Comparison of ENCODE assay signal across 10 mouse cellular contexts in the genomic region with DNA sequence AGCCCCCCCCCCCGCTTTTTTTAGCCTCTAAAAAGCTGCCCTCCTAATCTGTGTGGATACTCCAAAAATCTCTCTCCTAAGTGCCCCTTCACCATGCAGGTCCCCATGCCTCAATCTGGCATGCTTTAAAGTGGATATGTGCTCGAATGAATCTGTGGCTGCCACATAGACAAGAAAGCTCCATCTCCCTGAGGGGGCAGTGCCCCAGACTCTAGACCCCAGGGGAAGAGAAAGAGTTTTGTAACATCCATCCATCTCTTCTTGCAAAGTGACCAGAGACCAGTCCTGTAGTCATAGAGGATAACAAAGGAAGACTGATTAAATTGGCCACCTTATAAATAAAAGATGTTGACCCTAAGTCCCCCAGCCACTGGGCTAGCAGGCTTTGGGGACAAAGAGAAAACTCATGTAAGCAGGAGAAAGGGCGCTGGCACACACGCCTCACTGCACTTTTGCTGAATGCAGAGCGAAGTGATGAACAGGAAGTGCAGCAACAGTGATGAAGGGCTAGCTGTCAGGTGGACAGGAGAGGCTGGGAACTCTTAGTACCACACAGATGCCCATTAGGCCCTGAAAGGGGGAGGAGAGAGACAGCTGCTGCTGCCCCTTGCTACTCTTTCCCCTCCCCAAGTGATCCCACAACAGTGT. TPM values are rescaled to one million over a fixed set of nuclear protein-coding genes. Genes with fewer than 3 reads are reported as not detected.
A peak's percentile ranks its signal among the peaks of the same experiment; 100 is the strongest.
DNase-seq lines count a peak whose midpoint lies in the region; ATAC-seq lines count a peak whose summit lies in the region.
"Had no signal": no experiment of that assay in that cellular context is flagged by ENCODE, and none has a peak within 500 bp of the region (broad histone marks: within the 10 kb centered on the region; RNA-seq: fewer than 3 reads in every experiment).

No protein-coding gene starts in this region.

- H3K27ac ChIP-seq in heart, embryonic 13.5 days (replicated peaks), result no peak overlapping the region
- no peak overlapping the region for H3K27ac ChIP-seq in embryonic facial prominence, embryonic 15.5 days (replicated peaks)
- no peak overlapping the region for H3K27ac ChIP-seq in hindbrain, embryonic 15.5 days (replicated peaks)
- no peak overlapping the region for H3K27ac ChIP-seq in neural tube, embryonic 11.5 days (ENCODE audit: low read depth, low read length)
- no peak overlapping the region for H3K27ac ChIP-seq in kidney, embryonic 14.5 days (ENCODE audit: low read depth, low read length)

- peaks cover 93% of the 10 kb centered on the region for H3K27me3 ChIP-seq in heart, embryonic 13.5 days (replicated peaks)
- peaks cover 62% of the 10 kb centered on the region for H3K27me3 ChIP-seq in embryonic facial prominence, embryonic 15.5 days
- H3K27me3 ChIP-seq in hindbrain, embryonic 15.5 days, result 0 out of 2 replicates have a peak, but pooled peaks cover 8% of the 10 kb centered on the region
- H3K27me3 ChIP-seq in neural tube, embryonic 11.5 days (ENCODE audit: control insufficient read depth, insufficient read depth, low read length), result no peaks in the 10 kb centered on the region
- H3K27me3 ChIP-seq in kidney, embryonic 14.5 days (ENCODE audit: control insufficient read depth, insufficient read depth, low read length), result peaks cover 13% of the 10 kb centered on the region

- H3K4me3 ChIP-seq in heart, embryonic 13.5 days, result peak overlapping the region; percentile 44; the same call in 1 of the 2 replicates
- H3K4me3 ChIP-seq in embryonic facial prominence, embryonic 15.5 days (replicated peaks), result no peak overlapping the region
- peak overlapping the region; percentile 42; the same call in 1 of the 2 replicates for H3K4me3 ChIP-seq in hindbrain, embryonic 15.5 days
- H3K4me3 ChIP-seq in neural tube, embryonic 11.5 days (ENCODE audit: low read depth, low read length), result no peak overlapping the region
- no peak overlapping the region for H3K4me3 ChIP-seq in kidney, embryonic 14.5 days (ENCODE audit: low read length)

- whole genome bisulfite sequencing in heart, embryonic 13.5 days, result 41% methylated on average over 5 of the region's 5 CpGs
- 45% methylated on average over 5 of the region's 5 CpGs for WGBS in embryonic facial prominence, embryonic 15.5 days
- WGBS in hindbrain, embryonic 15.5 days, result 9% methylated on average over 5 of the region's 5 CpGs
- WGBS in neural tube, embryonic 11.5 days, result 25% methylated on average over 5 of the region's 5 CpGs
- WGBS in kidney, embryonic 14.5 days, result 46% methylated on average over 5 of the region's 5 CpGs

- ATAC-seq in heart, embryonic 13.5 days (ENCODE audit: extremely low read depth, insufficient number of reproducible peaks, low FRiP score, low TSS enrichment), result no peak
- no peak for ATAC-seq in embryonic facial prominence, embryonic 15.5 days (ENCODE audit: insufficient number of reproducible peaks, low FRiP score, low TSS enrichment, low read depth)
- peak; percentile 20; the same call in 1 of the 2 replicates for ATAC-seq in hindbrain, embryonic 15.5 days (ENCODE audit: low FRiP score, low read depth)
- 0 out of 2 replicates have a peak, but pooled peaks have one; percentile 24 for ATAC-seq in neural tube, embryonic 11.5 days (ENCODE audit: insufficient read depth, low FRiP score, low TSS enrichment)
- no peak for ATAC-seq in kidney, embryonic 14.5 days (ENCODE audit: low FRiP score, low TSS enrichment)

- H3K4me1 ChIP-seq in heart, embryonic 13.5 days, result peaks cover 10% of the 10 kb centered on the region
- H3K4me1 ChIP-seq in embryonic facial prominence, embryonic 15.5 days, result peaks cover 24% of the 10 kb centered on the region
- H3K4me1 ChIP-seq in hindbrain, embryonic 15.5 days (replicated peaks), result peaks cover 30% of the 10 kb centered on the region
- H3K4me1 ChIP-seq in neural tube, embryonic 11.5 days (ENCODE audit: control insufficient read depth, insufficient read depth, low read length), result peaks cover 12% of the 10 kb centered on the region; the same call in 1 of the 2 replicates
- H3K4me1 ChIP-seq in kidney, embryonic 14.5 days (ENCODE audit: control insufficient read depth, insufficient read depth, low read length), result 0 out of 2 replicates have a peak, but pooled peaks cover 4% of the 10 kb centered on the region

- peak overlapping the region; percentile 69; the same call in 1 of the 2 replicates for H3K9ac ChIP-seq in heart, embryonic 13.5 days
- no peak overlapping the region for H3K9ac ChIP-seq in embryonic facial prominence, embryonic 15.5 days
- 0 out of 2 replicates have a peak overlapping the region, but pooled peaks have one; percentile 57 for H3K9ac ChIP-seq in hindbrain, embryonic 15.5 days
- H3K9ac ChIP-seq in neural tube, embryonic 11.5 days (ENCODE audit: low read length), result peak overlapping the region; percentile 52; the same call in 1 of the 2 replicates
- no peak overlapping the region for H3K9ac ChIP-seq in kidney, embryonic 14.5 days (ENCODE audit: low read depth, low read length)

- H3K4me2 ChIP-seq in heart, embryonic 13.5 days, result peak overlapping the region; percentile 74; the same call in 1 of the 2 replicates
- H3K4me2 ChIP-seq in embryonic facial prominence, embryonic 15.5 days (replicated peaks), result peak overlapping the region; percentile 48; the same call in 1 of the 2 replicates
- H3K4me2 ChIP-seq in hindbrain, embryonic 15.5 days, result peak overlapping the region; percentile 79
- peak overlapping the region; percentile 59 for H3K4me2 ChIP-seq in neural tube, embryonic 11.5 days (ENCODE audit: low read depth)
- H3K4me2 ChIP-seq in kidney, embryonic 14.5 days (replicated peaks; ENCODE audit: low read depth, low read length), result no peak overlapping the region

- H3K9me3 ChIP-seq in heart, embryonic 13.5 days, result no peaks in the 10 kb centered on the region
- H3K9me3 ChIP-seq in embryonic facial prominence, embryonic 15.5 days (replicated peaks), result no peaks in the 10 kb centered on the region
- H3K9me3 ChIP-seq in hindbrain, embryonic 15.5 days, result no peaks in the 10 kb centered on the region
- no peaks in the 10 kb centered on the region for H3K9me3 ChIP-seq in neural tube, embryonic 11.5 days (ENCODE audit: control insufficient read depth, low read length)
- H3K9me3 ChIP-seq in kidney, embryonic 14.5 days (ENCODE audit: control insufficient read depth, low read length), result no peaks in the 10 kb centered on the region

- no peak for DNase-seq in heart, postnatal 14 days
- peak; percentile 54 for DNase-seq in neural tube, embryonic 11.5 days (ENCODE audit: low spot score)
- no peak for DNase-seq in layer of hippocampus, postnatal 36 days
- DNase-seq in kidney, adult 8-10 months, result no peak
- DNase-seq: gastrocnemius, postnatal 36 days had no signal

- intact Hi-C loops in heart, postnatal 14 days (cut with DNase I), result no loop called here

- no peaks in the 10 kb centered on the region for H3K36me3 ChIP-seq in heart, embryonic 13.5 days
- H3K36me3 ChIP-seq in embryonic facial prominence, embryonic 15.5 days, result no peaks in the 10 kb centered on the region
- H3K36me3 ChIP-seq in hindbrain, embryonic 15.5 days, result no peaks in the 10 kb centered on the region
- no peaks in the 10 kb centered on the region for H3K36me3 ChIP-seq in neural tube, embryonic 11.5 days (ENCODE audit: control insufficient read depth, insufficient read depth, low read length)
- no peaks in the 10 kb centered on the region for H3K36me3 ChIP-seq in kidney, embryonic 14.5 days (ENCODE audit: control insufficient read depth, insufficient read depth, low read length)

RNA-seq across cellular contexts. Expression of a gene that starts 1.5 kb away (rescaled TPM):
- 0.08 TPM in 2 replicates for polyA plus RNA-seq in heart, embryonic 13.5 days (2015; fragmentation: Nextera tagmentation; extraction: Ambion mirVana)
- under 1 TPM; 0.14 to 0.37 TPM for total RNA-seq in heart, postnatal 14 days (2021)
- 0.24 TPM in 2 replicates for polyA plus RNA-seq in embryonic facial prominence, embryonic 15.5 days (2015; fragmentation: Nextera tagmentation; extraction: Ambion mirVana)
- polyA plus RNA-seq in hindbrain, embryonic 15.5 days (2015; fragmentation: Nextera tagmentation; extraction: Ambion mirVana), result 1.7 and 1.8 TPM in 2 replicates
- 0.33 and 0.46 TPM in 2 replicates for polyA plus RNA-seq in neural tube, embryonic 11.5 days (2014; fragmentation: Nextera tagmentation; extraction: Ambion mirVana)
- 1 to 10 TPM in 1 of 2 experiments, under 1 TPM in 1; 0.78 to 1.2 TPM for total RNA-seq in layer of hippocampus, postnatal 36 days (2021)
- polyA plus RNA-seq in kidney, embryonic 14.5 days (2014; fragmentation: Nextera tagmentation; extraction: Ambion mirVana), result 0.17 and 0.24 TPM in 2 replicates
- total RNA-seq: hematopoietic stem cell, adult 5-6 weeks had no signal

RNA-seq across cellular contexts. Expression of a gene that starts 13.3 kb away (rescaled TPM):
- 8.6 and 8.8 TPM in 2 replicates for polyA plus RNA-seq in heart, embryonic 13.5 days (2015; fragmentation: Nextera tagmentation; extraction: Ambion mirVana)
- total RNA-seq in heart, postnatal 14 days (2021), result 1 to 10 TPM; 3.8 to 4.8 TPM
- 7.9 and 8.3 TPM in 2 replicates for polyA plus RNA-seq in embryonic facial prominence, embryonic 15.5 days (2015; fragmentation: Nextera tagmentation; extraction: Ambion mirVana)
- 50.7 and 53.5 TPM in 2 replicates for polyA plus RNA-seq in hindbrain, embryonic 15.5 days (2015; fragmentation: Nextera tagmentation; extraction: Ambion mirVana)
- polyA plus RNA-seq in neural tube, embryonic 11.5 days (2014; fragmentation: Nextera tagmentation; extraction: Ambion mirVana), result 43.8 and 48.1 TPM in 2 replicates
- 10 to 100 TPM; 39.1 to 43.4 TPM for total RNA-seq in layer of hippocampus, postnatal 36 days (2021)
- 13.1 and 13.3 TPM in 2 replicates for polyA plus RNA-seq in kidney, embryonic 14.5 days (2014; fragmentation: Nextera tagmentation; extraction: Ambion mirVana)

RNA-seq across cellular contexts. Expression of a gene that starts 27.2 kb away (rescaled TPM):
- polyA plus RNA-seq in heart, embryonic 13.5 days (2015; fragmentation: Nextera tagmentation; extraction: Ambion mirVana), result 3.3 and 3.6 TPM in 2 replicates
- total RNA-seq in heart, postnatal 14 days (2021), result 10 to 100 TPM; 29.6 to 33.1 TPM
- 3.6 and 4.2 TPM in 2 replicates for polyA plus RNA-seq in embryonic facial prominence, embryonic 15.5 days (2015; fragmentation: Nextera tagmentation; extraction: Ambion mirVana)
- 0.49 TPM in 2 replicates for polyA plus RNA-seq in hindbrain, embryonic 15.5 days (2015; fragmentation: Nextera tagmentation; extraction: Ambion mirVana)
- polyA plus RNA-seq in neural tube, embryonic 11.5 days (2014; fragmentation: Nextera tagmentation; extraction: Ambion mirVana), result 0.28 TPM in 1 of 2 replicates, not detected in the other
- total RNA-seq in layer of hippocampus, postnatal 36 days (2021), result under 1 TPM; 0.57 to 0.86 TPM
- polyA plus RNA-seq in kidney, embryonic 14.5 days (2014; fragmentation: Nextera tagmentation; extraction: Ambion mirVana), result 3.4 and 6.1 TPM in 2 replicates

RNA-seq across cellular contexts. Expression of a gene that starts 37.5 kb away (rescaled TPM):
- polyA plus RNA-seq in heart, embryonic 13.5 days (2015; fragmentation: Nextera tagmentation; extraction: Ambion mirVana), result 0.31 and 0.52 TPM in 2 replicates
- total RNA-seq in heart, postnatal 14 days (2021), result under 1 TPM in 1 of 2 experiments, not detected in 1; 0.29 TPM
- polyA plus RNA-seq in embryonic facial prominence, embryonic 15.5 days (2015; fragmentation: Nextera tagmentation; extraction: Ambion mirVana), result 2.5 and 3.3 TPM in 2 replicates
- 2.4 and 3.3 TPM in 2 replicates for polyA plus RNA-seq in hindbrain, embryonic 15.5 days (2015; fragmentation: Nextera tagmentation; extraction: Ambion mirVana)
- polyA plus RNA-seq in neural tube, embryonic 11.5 days (2014; fragmentation: Nextera tagmentation; extraction: Ambion mirVana), result 1.4 and 1.6 TPM in 2 replicates
- total RNA-seq in layer of hippocampus, postnatal 36 days (2021), result not detected
- polyA plus RNA-seq in kidney, embryonic 14.5 days (2014; fragmentation: Nextera tagmentation; extraction: Ambion mirVana), result 1.0 and 1.5 TPM in 2 replicates
- total RNA-seq: hematopoietic stem cell, adult 5-6 weeks had no signal

RNA-seq across cellular contexts. Expression of a gene that starts 43.3 kb away (rescaled TPM):
- 59.8 and 62.9 TPM in 2 replicates for polyA plus RNA-seq in heart, embryonic 13.5 days (2015; fragmentation: Nextera tagmentation; extraction: Ambion mirVana)
- total RNA-seq in heart, postnatal 14 days (2021), result 10 to 100 TPM; 62.4 to 66.5 TPM
- 63.7 and 64.4 TPM in 2 replicates for polyA plus RNA-seq in embryonic facial prominence, embryonic 15.5 days (2015; fragmentation: Nextera tagmentation; extraction: Ambion mirVana)
- polyA plus RNA-seq in hindbrain, embryonic 15.5 days (2015; fragmentation: Nextera tagmentation; extraction: Ambion mirVana), result 60.6 and 61.0 TPM in 2 replicates
- 64.7 and 68.3 TPM in 2 replicates for polyA plus RNA-seq in neural tube, embryonic 11.5 days (2014; fragmentation: Nextera tagmentation; extraction: Ambion mirVana)
- 10 to 100 TPM; 44.7 to 45.3 TPM for total RNA-seq in layer of hippocampus, postnatal 36 days (2021)
- polyA plus RNA-seq in kidney, embryonic 14.5 days (2014; fragmentation: Nextera tagmentation; extraction: Ambion mirVana), result 71.3 and 73.7 TPM in 2 replicates

Comparison
In these comparisons a context has a peak if more than half of its experiments do, and no peak if none do; other contexts are left out.
1. ATAC-seq: peak in hindbrain, embryonic 15.5 days (single experiment) and neural tube, embryonic 11.5 days (single experiment); none in heart, embryonic 13.5 days (single experiment), embryonic facial prominence, embryonic 15.5 days (single experiment) and kidney, embryonic 14.5 days (single experiment).
2. H3K4me3 ChIP-seq: peak in heart, embryonic 13.5 days (single experiment) and hindbrain, embryonic 15.5 days (single experiment); none in embryonic facial prominence, embryonic 15.5 days (single experiment), neural tube, embryonic 11.5 days (single experiment) and kidney, embryonic 14.5 days (single experiment).
3. H3K9ac ChIP-seq: peak in heart, embryonic 13.5 days (single experiment), hindbrain, embryonic 15.5 days (single experiment) and neural tube, embryonic 11.5 days (single experiment); none in embryonic facial prominence, embryonic 15.5 days (single experiment) and kidney, embryonic 14.5 days (single experiment).